Mouse (Mus musculus) brain, embryonic 14.5 days (tissue): ENCODE results near the gene T2. TPM values are rescaled to one million over a fixed set of nuclear protein-coding genes. Genes with fewer than 3 reads are reported as not detected.
"Not testable (repeated sequence)": the region's sequence is repeated elsewhere in the genome, so short reads cannot be mapped to it uniquely, and the experiment has no call there.

ENCODE experiments used
- DNase-seq: peaks from one replicate; pipeline ENCODE4 v3.0.0-alpha.2; 2011; ENCODE audit warnings: low read depth
- CTCF ChIP-seq: fragments of 200-500 bp; IDR thresholded peaks from 2 replicates; pipeline ENCODE4 v1.5.1; 2012; ENCODE audit warnings: inconsistent platforms, mild to moderate bottlenecking, moderate library complexity, borderline replicate concordance; ENCODE audit not compliant: insufficient read depth, insufficient read length; ENCODE audit errors: extremely low read depth
- POLR2A ChIP-seq: fragments of 200-500 bp; IDR thresholded peaks from 2 replicates; pipeline ENCODE4 v1.6.1; 2012; ENCODE audit warnings: mild to moderate bottlenecking, inconsistent platforms, borderline replicate concordance; ENCODE audit not compliant: poor library complexity, insufficient read depth, insufficient read length, severe bottlenecking; ENCODE audit errors: extremely low read depth
- polyA plus RNA-seq: library from polyadenylated mRNA; depleted of rRNA; stranded (reverse); fragments of >200 nt; gene quantifications from 2 replicates; pipeline ENCODE4 v1.2.3, GENCODE M21; 2012; rRNA removed

T2 gene
- 0.81 and 1.4 TPM in 2 replicates for polyA plus RNA-seq

- TF ChIP-seq CTCF (no peak), POLR2A (no peak)
- DNase-seq: no peak
These were observed at the start of gene T2 for GRCm38 (mm10) chr17:8355692-8356091. T2 (plus strand) TSS chr17:8355992.

GRCm38 (mm10) chr17:8310838-8311614 lies 44.8 kb upstream of the T2 start, which contains the start of gene Sft2d1:
Sft2d1 (plus strand) TSS chr17:8311102.
- TF ChIP-seq CTCF (no peak), POLR2A (peak; percentile 30; the same call in 1 of the 2 replicates)
- DNase-seq: peak; percentile 99

GRCm38 (mm10) chr17:8311751-8312150 lies 44.0 kb upstream of the T2 start:
- TF ChIP-seq CTCF (no peak), POLR2A (no peak)
- DNase-seq: no peak

GRCm38 (mm10) chr17:8313976-8314375 lies 41.8 kb upstream of the T2 start:
- TF ChIP-seq POLR2A (no peak), CTCF (no peak)
- no peak for DNase-seq

GRCm38 (mm10) chr17:8316251-8316650 lies 39.5 kb upstream of the T2 start:
- peak; percentile 33 for DNase-seq
- no peak for TF ChIP-seq POLR2A
- TF ChIP-seq CTCF: peak; percentile 50; the same call in 1 of the 2 replicates

- DNase-seq: not testable (repeated sequence)
These were observed 28.9 kb upstream of the T2 start for GRCm38 (mm10) chr17:8326877-8327276.

GRCm38 (mm10) chr17:8328511-8329174 lies 27.1 kb upstream of the T2 start:
- no peak for DNase-seq
- no peak for TF ChIP-seq POLR2A
- peak; percentile 52; the same call in 1 of the 2 replicates for TF ChIP-seq CTCF

- no peak for DNase-seq
- TF ChIP-seq CTCF (no peak), POLR2A (no peak)
These were observed 25.2 kb upstream of the T2 start for GRCm38 (mm10) chr17:8330602-8331001.

- not testable (repeated sequence) for DNase-seq
These were observed 18.6 kb upstream of the T2 start, which contains the start of gene Prr18 for GRCm38 (mm10) chr17:8337159-8337558. Prr18 (plus strand) TSS chr17:8337459.

GRCm38 (mm10) chr17:8339666-8340374 lies 16.0 kb upstream of the T2 start:
- DNase-seq: peak; percentile 77
- no peak for TF ChIP-seq POLR2A

GRCm38 (mm10) chr17:8340407-8341359 lies 15.1 kb upstream of the T2 start:
- no peak for TF ChIP-seq CTCF
- 0 out of 2 replicates have a peak, but pooled peaks have one; percentile 4 for TF ChIP-seq POLR2A

More at GRCm38 (mm10) chr17:8340407-8341359, 15.1 kb upstream of the T2 start:
- peak; percentile 81 for DNase-seq
